13 mouse cellular contexts compared by ENCODE assay signal in the genomic region with DNA sequence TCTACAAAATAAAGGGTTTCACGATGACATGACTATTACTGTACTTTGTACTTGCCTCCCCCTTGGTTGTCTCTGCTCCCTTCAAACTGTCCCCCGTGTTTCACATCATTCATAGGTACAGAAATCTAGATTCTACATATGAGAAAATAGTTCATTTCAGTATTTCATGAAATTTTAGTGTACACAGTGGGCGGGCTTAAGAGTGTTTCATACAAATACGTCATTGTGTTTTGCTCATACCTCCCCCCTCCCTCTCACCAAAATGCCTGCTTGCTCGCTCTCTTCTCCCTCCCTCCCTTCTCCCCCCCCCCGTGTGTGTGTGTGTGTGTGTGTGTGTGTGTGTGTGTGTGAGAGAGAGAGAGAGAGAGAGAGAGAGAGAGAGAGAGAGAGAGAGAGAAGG. TPM values are rescaled to one million over a fixed set of nuclear protein-coding genes. Genes with fewer than 3 reads are reported as not detected.
A peak's percentile ranks its signal among the peaks of the same experiment; 100 is the strongest.
DNase-seq lines count a peak whose midpoint lies in the region; ATAC-seq and TF ChIP-seq lines count a peak whose summit lies in the region.
"Had no signal": no experiment of that assay in that cellular context is flagged by ENCODE, and none has a peak within 500 bp of the region (broad histone marks: within the 10 kb centered on the region; RNA-seq: fewer than 3 reads in every experiment).

No protein-coding gene starts in this region.

- H3K27me3 ChIP-seq in forebrain, embryonic 16.5 days (replicated peaks; ENCODE audit: control insufficient read depth, insufficient read depth, low read length) = peaks cover 37% of the 10 kb centered on the region
- H3K27me3 ChIP-seq in forebrain, embryonic 12.5 days = peaks cover 57% of the 10 kb centered on the region
- H3K27me3 ChIP-seq in hindbrain, embryonic 16.5 days (replicated peaks; ENCODE audit: control insufficient read depth, insufficient read depth, low read length) = peaks cover 25% of the 10 kb centered on the region
- H3K27me3 ChIP-seq in neural tube, embryonic 15.5 days (replicated peaks) = peaks cover 40% of the 10 kb centered on the region

- WGBS in forebrain, embryonic 16.5 days = 11% methylated on average over 4 of the region's 6 CpGs
- WGBS in forebrain, embryonic 12.5 days = 13% methylated on average over 5 of the region's 6 CpGs
- WGBS in hindbrain, embryonic 16.5 days = 12% methylated on average over 6 of the region's 6 CpGs
- WGBS in neural tube, embryonic 15.5 days = 18% methylated on average over 5 of the region's 6 CpGs

- no peak overlapping the region for H3K27ac ChIP-seq in forebrain, embryonic 16.5 days (ENCODE audit: low read length)
- H3K27ac ChIP-seq in forebrain, embryonic 12.5 days = no peak overlapping the region
- peak overlapping the region; percentile 87; the same call in 1 of the 2 replicates for H3K27ac ChIP-seq in left cerebral cortex, adult 2 months
- H3K27ac ChIP-seq in hindbrain, embryonic 16.5 days (ENCODE audit: low read depth, low read length) = no peak overlapping the region
- H3K27ac ChIP-seq in neural tube, embryonic 15.5 days (replicated peaks) = no peak overlapping the region
- H3K27ac ChIP-seq: heart, embryonic 13.5 days; kidney, postnatal 0 days had no signal

- intact Hi-C loops in left cerebral cortex, adult 2 months (cut with DNase I) = loop anchor here (5.0 kb wide), 1 partner anchor 129 kb away; no protein-coding TSS in a partner anchor

- H3K36me3 ChIP-seq in forebrain, embryonic 16.5 days (ENCODE audit: control insufficient read depth, insufficient read depth) = no peaks in the 10 kb centered on the region
- no peaks in the 10 kb centered on the region for H3K36me3 ChIP-seq in forebrain, embryonic 12.5 days (replicated peaks)
- no peaks in the 10 kb centered on the region for H3K36me3 ChIP-seq in hindbrain, embryonic 16.5 days (ENCODE audit: control insufficient read depth, insufficient read depth, low read length)
- no peaks in the 10 kb centered on the region for H3K36me3 ChIP-seq in neural tube, embryonic 15.5 days
- H3K36me3 ChIP-seq: heart, embryonic 13.5 days had no signal

- peak overlapping the region; percentile 83 for H3K4me2 ChIP-seq in forebrain, embryonic 16.5 days (ENCODE audit: low read length)
- no peak overlapping the region for H3K4me2 ChIP-seq in forebrain, embryonic 12.5 days
- H3K4me2 ChIP-seq in hindbrain, embryonic 16.5 days (ENCODE audit: low read length) = peak overlapping the region; percentile 85
- H3K4me2 ChIP-seq in neural tube, embryonic 15.5 days = peak overlapping the region; percentile 74

- DNase-seq in left cerebral cortex, adult 2 months (ENCODE audit: extremely low spot score in 1 of 2, low spot score in 2 of 2) = no peak
- DNase-seq in left cerebral cortex, adult 8-10 months (ENCODE audit: low spot score in 2 of 2) = no peak
- DNase-seq in urinary bladder, adult 18-20 months (ENCODE audit: low spot score in 2 of 2) = no peak
- DNase-seq: liver; lung, adult 2 months had no signal

- no peak for ATAC-seq in forebrain, embryonic 16.5 days
- no peak for ATAC-seq in forebrain, embryonic 12.5 days (ENCODE audit: low FRiP score)
- ATAC-seq in hindbrain, embryonic 16.5 days = no peak
- no peak for ATAC-seq in neural tube, embryonic 15.5 days (ENCODE audit: low FRiP score)
- ATAC-seq: inflammation-experienced regulatory T-cells, adult 6 months had no signal

- no peak for TF ChIP-seq CTCF in left cerebral cortex, adult 2 months (IDR thresholded peaks at IDR 0.05)

- no peak overlapping the region for H3K9ac ChIP-seq in forebrain, embryonic 16.5 days (replicated peaks; ENCODE audit: low read depth, low read length)
- no peak overlapping the region for H3K9ac ChIP-seq in forebrain, embryonic 12.5 days
- no peak overlapping the region for H3K9ac ChIP-seq in hindbrain, embryonic 16.5 days (ENCODE audit: low read depth, low read length)
- H3K9ac ChIP-seq in neural tube, embryonic 15.5 days (replicated peaks) = peak overlapping the region; percentile 68; the same call in 1 of the 2 replicates

- H3K4me1 ChIP-seq in forebrain, embryonic 16.5 days (replicated peaks; ENCODE audit: control insufficient read depth, insufficient read depth, low read length) = peaks cover 15% of the 10 kb centered on the region
- peaks cover 18% of the 10 kb centered on the region for H3K4me1 ChIP-seq in forebrain, embryonic 12.5 days
- H3K4me1 ChIP-seq in hindbrain, embryonic 16.5 days (ENCODE audit: control insufficient read depth, insufficient read depth, low read depth, low read length) = peaks cover 8% of the 10 kb centered on the region
- H3K4me1 ChIP-seq in neural tube, embryonic 15.5 days = peaks cover 27% of the 10 kb centered on the region

- no peak overlapping the region; the same call in 1 of the 2 replicates for H3K4me3 ChIP-seq in forebrain, embryonic 16.5 days (replicated peaks; ENCODE audit: low read length)
- H3K4me3 ChIP-seq in forebrain, embryonic 12.5 days (replicated peaks) = no peak overlapping the region
- peak overlapping the region; percentile 61 for H3K4me3 ChIP-seq in left cerebral cortex, adult 2 months
- peak overlapping the region; percentile 71 for H3K4me3 ChIP-seq in hindbrain, embryonic 16.5 days (ENCODE audit: low read length)
- H3K4me3 ChIP-seq in neural tube, embryonic 15.5 days (replicated peaks) = peak overlapping the region; percentile 64

- H3K9me3 ChIP-seq in forebrain, embryonic 16.5 days (ENCODE audit: control insufficient read depth, low read length) = no peaks in the 10 kb centered on the region; the same call in 1 of the 2 replicates
- H3K9me3 ChIP-seq in forebrain, embryonic 12.5 days = no peaks in the 10 kb centered on the region
- H3K9me3 ChIP-seq in hindbrain, embryonic 16.5 days (ENCODE audit: control insufficient read depth, low read length) = no peaks in the 10 kb centered on the region; the same call in 1 of the 2 replicates
- H3K9me3 ChIP-seq in neural tube, embryonic 15.5 days (replicated peaks) = no peaks in the 10 kb centered on the region

RNA-seq across cellular contexts. Expression of a gene that starts 1.8 kb away (rescaled TPM):
- 6.5 and 12.5 TPM in 2 replicates for polyA plus RNA-seq in forebrain, embryonic 16.5 days (2015; fragmentation: Nextera tagmentation; extraction: Ambion mirVana)
- polyA plus RNA-seq in forebrain, embryonic 12.5 days (2016; fragmentation: Nextera tagmentation; extraction: Ambion mirVana) = 2.7 and 3.1 TPM in 2 replicates
- total RNA-seq in left cerebral cortex, adult 2 months (2021) = 100 to 1,000 TPM; 308 to 309 TPM
- 100 to 1,000 TPM; 256 to 279 (median 263) TPM for total RNA-seq in left cerebral cortex, adult 8-10 months (2022)
- polyA plus RNA-seq in hindbrain, embryonic 16.5 days (2015; fragmentation: Nextera tagmentation; extraction: Ambion mirVana) = 11.6 TPM in 2 replicates
- polyA plus RNA-seq in neural tube, embryonic 15.5 days (2015; fragmentation: Nextera tagmentation; extraction: Ambion mirVana) = 10.1 and 12.4 TPM in 2 replicates
- polyA plus RNA-seq: C2C12; inflammation-experienced regulatory T-cells, adult 6 months had no signal

RNA-seq across cellular contexts. Expression of a gene that starts 41.6 kb away (rescaled TPM):
- polyA plus RNA-seq in forebrain, embryonic 16.5 days (2015; fragmentation: Nextera tagmentation; extraction: Ambion mirVana) = 60.2 and 61.5 TPM in 2 replicates
- polyA plus RNA-seq in forebrain, embryonic 12.5 days (2016; fragmentation: Nextera tagmentation; extraction: Ambion mirVana) = 46.9 and 52.5 TPM in 2 replicates
- 10 to 100 TPM; 79.7 to 81.8 TPM for total RNA-seq in left cerebral cortex, adult 2 months (2021)
- total RNA-seq in left cerebral cortex, adult 8-10 months (2022) = 10 to 100 TPM; 78.9 to 89.4 (median 83.4) TPM
- 46.2 and 60.4 TPM in 2 replicates for polyA plus RNA-seq in hindbrain, embryonic 16.5 days (2015; fragmentation: Nextera tagmentation; extraction: Ambion mirVana)
- 46.5 and 50.7 TPM in 2 replicates for polyA plus RNA-seq in neural tube, embryonic 15.5 days (2015; fragmentation: Nextera tagmentation; extraction: Ambion mirVana)

RNA-seq across cellular contexts. Expression of a gene that starts 41.7 kb away (rescaled TPM):
- polyA plus RNA-seq in forebrain, embryonic 16.5 days (2015; fragmentation: Nextera tagmentation; extraction: Ambion mirVana) = 30.0 and 32.2 TPM in 2 replicates
- 49.3 and 53.3 TPM in 2 replicates for polyA plus RNA-seq in forebrain, embryonic 12.5 days (2016; fragmentation: Nextera tagmentation; extraction: Ambion mirVana)
- 10 to 100 TPM; 12.3 to 18.1 TPM for total RNA-seq in left cerebral cortex, adult 2 months (2021)
- 10 to 100 TPM; 13.1 to 20.9 (median 16.4) TPM for total RNA-seq in left cerebral cortex, adult 8-10 months (2022)
- polyA plus RNA-seq in hindbrain, embryonic 16.5 days (2015; fragmentation: Nextera tagmentation; extraction: Ambion mirVana) = 25.5 and 29.2 TPM in 2 replicates
- 26.3 and 30.9 TPM in 2 replicates for polyA plus RNA-seq in neural tube, embryonic 15.5 days (2015; fragmentation: Nextera tagmentation; extraction: Ambion mirVana)

Comparison
In these comparisons a context has a peak if more than half of its experiments do, and no peak if none do; other contexts are left out.
1. H3K4me3 ChIP-seq: peak in left cerebral cortex, adult 2 months (single experiment), hindbrain, embryonic 16.5 days (single experiment) and neural tube, embryonic 15.5 days (single experiment); none in forebrain, embryonic 16.5 days (single experiment) and forebrain, embryonic 12.5 days (single experiment).